17 mouse cellular contexts compared by ENCODE assay signal in genomic region chr11:4660309-4661025, GRCm38 (mm10). TPM values are rescaled to one million over a fixed set of nuclear protein-coding genes. Genes with fewer than 3 reads are reported as not detected.
A peak's percentile ranks its signal among the peaks of the same experiment; 100 is the strongest.
DNase-seq lines count a peak whose midpoint lies in the region.
"Had no signal": no experiment of that assay in that cellular context is flagged by ENCODE, and none has a peak within 500 bp of the region (broad histone marks: within the 10 kb centered on the region; RNA-seq: fewer than 3 reads in every experiment).

No protein-coding gene starts in this region.

- H3K79me2 ChIP-seq in macrophage (ENCODE audit: inconsistent target): no peaks in the 10 kb centered on the region

- peaks cover 39% of the 10 kb centered on the region for H3K36me3 ChIP-seq in macrophage (ENCODE audit: inconsistent target)

- no peak overlapping the region for H3K4me3 ChIP-seq in macrophage (ENCODE audit: inconsistent target)
- H3K4me3 ChIP-seq: heart, embryonic 12.5 days; limb, embryonic 15.5 days had no signal

- peak; percentile 31 for DNase-seq in gastrocnemius, adult 18-20 months (ENCODE audit: low spot score)
- DNase-seq in gastrocnemius, postnatal 10 days: no peak
- DNase-seq in lung, postnatal 36 days: peak; percentile 32
- no peak for DNase-seq in lung, postnatal 10 days
- DNase-seq in c-Kit-positive CD71-positive TER-119-negative erythroid progenitor cells, embryonic 14.5 days (ENCODE audit: low read depth): peak; percentile 31
- DNase-seq in ovary, adult 18-20 months (ENCODE audit: low spot score): no peak
- DNase-seq in right cerebral cortex, postnatal 4 days: no peak
- DNase-seq: embryo, embryonic 11 days; kidney, postnatal 10 days; layer of hippocampus, postnatal 36 days; right cerebral cortex, postnatal 25 days had no signal

- peak overlapping the region; percentile 37 for H3K27ac ChIP-seq in macrophage
- H3K27ac ChIP-seq: limb, embryonic 15.5 days had no signal

- WGBS in macrophage (ENCODE audit: missing documents): 96% methylated on average over 7 of the region's 7 CpGs

RNA-seq across cellular contexts. Expression of gene Ascc2, which starts 22.9 kb away (rescaled TPM):
- total RNA-seq in gastrocnemius, adult 18-20 months (2021): 10 to 100 TPM; 15.7 to 16.5 TPM
- 10 to 100 TPM; 13.7 to 16.5 TPM for total RNA-seq in gastrocnemius, postnatal 10 days (2021)
- 100 to 1,000 TPM in 23 of 26 experiments, 10 to 100 TPM in 3; 65.7 to 166 (median 132) TPM for total RNA-seq in macrophage (2018; cell fraction: chromatin; rRNA removed)
- total RNA-seq in macrophage (2018; cell fraction: cytosol; rRNA removed): 10 to 100 TPM; 28.6 to 47.9 (median 37.2) TPM
- 100 to 1,000 TPM in 8 of 26 experiments, 10 to 100 TPM in 18; 61.1 to 135 (median 87.7) TPM for total RNA-seq in macrophage (2018; cell fraction: nucleus; rRNA removed)
- 29.1 to 42.2 TPM (median 35.1 TPM) in 3 replicates for polyA plus RNA-seq in macrophage (2018)

RNA-seq across cellular contexts. Expression of gene Gm11032, which starts 40.6 kb away (rescaled TPM):
- total RNA-seq in gastrocnemius, adult 18-20 months (2021): not detected
- not detected for total RNA-seq in gastrocnemius, postnatal 10 days (2021)
- not detected for total RNA-seq in macrophage (2018; cell fraction: chromatin; rRNA removed)
- total RNA-seq in macrophage (2018; cell fraction: cytosol; rRNA removed): not detected
- not detected for total RNA-seq in macrophage (2018; cell fraction: nucleus; rRNA removed)
- not detected in 3 replicates for polyA plus RNA-seq in macrophage (2018)
- total RNA-seq: layer of hippocampus, postnatal 36 days; megakaryocyte progenitor cell, adult 5-6 weeks had no signal
- polyA plus RNA-seq: erythroblast, embryonic 14.5 days; heart, embryonic 12.5 days; limb, embryonic 15.5 days; stomach, embryonic 14.5 days had no signal

RNA-seq across cellular contexts. Expression of gene Uqcr10, which starts 43.7 kb away (rescaled TPM):
- 1,000 to 10,000 TPM in 1 of 2 experiments, 100 to 1,000 TPM in 1; 977 to 1,022 TPM for total RNA-seq in gastrocnemius, adult 18-20 months (2021)
- 100 to 1,000 TPM; 749 to 932 TPM for total RNA-seq in gastrocnemius, postnatal 10 days (2021)
- 10 to 100 TPM in 9 of 26 experiments, 1 to 10 TPM in 15, not detected in 2; 2.2 to 35.8 (median 6.8) TPM for total RNA-seq in macrophage (2018; cell fraction: chromatin; rRNA removed)
- 100 to 1,000 TPM; 201 to 297 (median 244) TPM for total RNA-seq in macrophage (2018; cell fraction: cytosol; rRNA removed)
- total RNA-seq in macrophage (2018; cell fraction: nucleus; rRNA removed): 10 to 100 TPM in 25 of 26 experiments, 1 to 10 TPM in 1; 9.3 to 60.2 (median 26.6) TPM
- 160 to 375 TPM (median 326 TPM) in 3 replicates for polyA plus RNA-seq in macrophage (2018)

RNA-seq across cellular contexts. Expression of gene Zmat5, which starts 44.0 kb away (rescaled TPM):
- total RNA-seq in gastrocnemius, adult 18-20 months (2021): 10 to 100 TPM; 25.5 to 26.6 TPM
- 10 to 100 TPM; 16.0 to 16.3 TPM for total RNA-seq in gastrocnemius, postnatal 10 days (2021)
- total RNA-seq in macrophage (2018; cell fraction: chromatin; rRNA removed): 10 to 100 TPM in 9 of 26 experiments, 1 to 10 TPM in 13, not detected in 4; 1.2 to 17.5 (median 9.1) TPM
- total RNA-seq in macrophage (2018; cell fraction: cytosol; rRNA removed): 10 to 100 TPM; 22.8 to 45.6 (median 36.7) TPM
- 10 to 100 TPM in 7 of 26 experiments, 1 to 10 TPM in 19; 3.0 to 15.8 (median 7.5) TPM for total RNA-seq in macrophage (2018; cell fraction: nucleus; rRNA removed)
- 12.8 to 30.5 TPM (median 29.0 TPM) in 3 replicates for polyA plus RNA-seq in macrophage (2018)

Comparison
In these comparisons a context has a peak if more than half of its experiments do, and no peak if none do; other contexts are left out.
1. DNase-seq: peak in gastrocnemius, adult 18-20 months (single experiment), lung, postnatal 36 days (single experiment) and c-Kit-positive CD71-positive TER-119-negative erythroid progenitor cells, embryonic 14.5 days (single experiment); none in gastrocnemius, postnatal 10 days (single experiment), lung, postnatal 10 days (single experiment), ovary, adult 18-20 months (single experiment) and right cerebral cortex, postnatal 4 days (single experiment).